Mouse (Mus musculus): ENCODE measurements at regions not wholly inside any gene's neighbourhood (a gene's known extent, or its start where the extent isn't known, plus 50 kb on each side); places are given as distances from the start of the nearest gene placed in this dataset.

DNA sequence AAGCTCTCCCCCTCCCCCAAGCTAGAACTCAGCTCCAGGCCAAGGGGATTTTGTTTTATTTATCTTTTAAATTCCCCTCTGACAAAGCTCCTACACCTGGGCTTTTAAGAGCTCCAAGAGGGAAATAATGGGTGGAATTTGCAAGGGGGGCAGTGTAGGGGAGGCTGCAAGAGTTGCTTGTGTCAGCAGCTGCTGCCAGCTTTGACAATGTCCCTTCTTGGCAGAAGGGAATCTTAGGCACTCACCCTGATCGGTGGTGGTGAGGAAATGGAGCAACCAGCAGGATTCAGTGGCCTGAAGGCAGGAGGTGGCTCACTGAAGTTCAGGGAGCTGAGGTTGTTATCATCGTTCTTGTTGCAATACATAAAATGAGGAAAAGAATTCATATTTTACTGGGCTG lies 72.8 kb upstream of the Tnp1 start:
- Histone ChIP-seq H3K79me3 (ENCODE audit: low read depth) (no peaks in the 10 kb centered on the region), H3K36me3 (ENCODE audit: control insufficient read depth, insufficient read depth) (no peaks in the 10 kb centered on the region), H3K27me3 (ENCODE audit: control insufficient read depth, insufficient read depth, insufficient read length) (no peaks in the 10 kb centered on the region), H3ac (ENCODE audit: control insufficient read depth, insufficient read length, low read depth) (no peak overlapping the region), H3K79me2 (ENCODE audit: control insufficient read depth, insufficient read depth) (no peaks in the 10 kb centered on the region), H3K4me3 (ENCODE audit: insufficient read depth, poor library complexity, severe bottlenecking) (no peak overlapping the region)
- TF ChIP-seq CTCF (IDR thresholded peaks at IDR 0.05; ENCODE audit: control insufficient read depth, insufficient read depth, insufficient read length) (no peak), CEBPB (IDR thresholded peaks at IDR 0.05; ENCODE audit: low read depth) (no peak), MAX (IDR thresholded peaks at IDR 0.05) (no peak)

DNA sequence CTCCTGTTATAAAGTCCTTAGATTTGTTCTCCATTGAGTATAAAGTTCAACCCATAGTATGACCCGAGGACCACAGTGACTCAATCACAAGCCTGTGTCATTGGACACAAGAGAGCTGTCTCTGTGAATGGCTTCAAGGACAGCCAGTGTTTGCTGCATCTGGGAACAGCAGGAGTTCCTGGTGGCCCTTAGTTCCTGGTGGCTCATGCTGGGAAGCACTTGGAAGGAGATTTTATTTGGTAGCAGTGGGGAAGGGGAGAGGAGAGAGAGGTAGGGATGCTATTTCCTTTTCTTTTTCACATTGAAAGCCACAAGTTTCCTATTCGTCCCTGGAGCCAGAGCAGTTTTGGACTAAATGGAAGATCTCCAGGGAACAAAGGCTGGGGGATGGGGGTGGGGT lies 69.2 kb upstream of the Tnp1 start:
- Histone ChIP-seq H3ac (ENCODE audit: control insufficient read depth, insufficient read length, low read depth) (no peak overlapping the region), H3K79me2 (ENCODE audit: control insufficient read depth, insufficient read depth) (no peaks in the 10 kb centered on the region), H3K27me3 (ENCODE audit: control insufficient read depth, insufficient read depth, insufficient read length) (no peaks in the 10 kb centered on the region), H3K79me3 (ENCODE audit: low read depth) (no peaks in the 10 kb centered on the region), H3K4me3 (ENCODE audit: insufficient read depth, poor library complexity, severe bottlenecking) (no peak overlapping the region), H3K36me3 (ENCODE audit: control insufficient read depth, insufficient read depth) (no peaks in the 10 kb centered on the region)
- TF ChIP-seq CEBPB (IDR thresholded peaks at IDR 0.05; ENCODE audit: low read depth) = no peak
- no peak for TF ChIP-seq USF1 (IDR thresholded peaks at IDR 0.05; ENCODE audit: low read depth)
- TF ChIP-seq FOSL1 (IDR thresholded peaks at IDR 0.05; ENCODE audit: insufficient read depth, low read length, poor library complexity, severe bottlenecking) = no peak
- no peak for TF ChIP-seq CTCF (IDR thresholded peaks at IDR 0.05; ENCODE audit: control insufficient read depth, insufficient read depth, insufficient read length)
- TF ChIP-seq MYOG (IDR thresholded peaks at IDR 0.05; ENCODE audit: control insufficient read depth, extremely low read depth, insufficient read length) = no peak
- no peak for TF ChIP-seq MYOD1 (IDR thresholded peaks at IDR 0.05; ENCODE audit: control insufficient read depth, insufficient read length, low read depth)
- TF ChIP-seq MAX (IDR thresholded peaks at IDR 0.05) = no peak

DNA sequence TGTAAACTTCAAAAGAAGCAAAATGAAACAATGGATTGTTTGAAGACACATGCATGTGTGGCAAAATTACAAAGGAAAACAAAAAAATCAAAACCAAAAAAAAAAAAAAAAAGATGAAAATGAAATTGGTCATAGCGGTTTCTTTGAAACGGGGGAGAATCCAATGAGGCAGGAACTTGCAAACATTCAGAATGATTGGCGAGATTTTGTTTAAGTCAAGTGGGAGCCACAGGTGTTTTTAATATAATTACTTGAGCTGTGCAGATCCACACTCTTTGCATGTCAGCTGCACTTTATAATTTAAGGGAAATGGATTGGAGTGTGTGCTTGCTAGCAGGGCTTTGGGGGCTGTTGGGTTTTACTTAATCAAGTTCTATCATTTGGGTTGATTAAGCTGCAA lies 67.7 kb upstream of the Tnp1 start:
- TF ChIP-seq CEBPB (IDR thresholded peaks at IDR 0.05; ENCODE audit: low read depth) (no peak), MAX (IDR thresholded peaks at IDR 0.05) (no peak), FOSL1 (IDR thresholded peaks at IDR 0.05; ENCODE audit: insufficient read depth, low read length, poor library complexity, severe bottlenecking) (no peak), MYOG (IDR thresholded peaks at IDR 0.05; ENCODE audit: control insufficient read depth, extremely low read depth, insufficient read length) (no peak), MYOD1 (IDR thresholded peaks at IDR 0.05; ENCODE audit: control insufficient read depth, insufficient read length, low read depth) (no peak), USF1 (IDR thresholded peaks at IDR 0.05; ENCODE audit: low read depth) (no peak), CTCF (IDR thresholded peaks at IDR 0.05; ENCODE audit: control insufficient read depth, insufficient read depth, insufficient read length) (no peak)
- Histone ChIP-seq H3K36me3 (ENCODE audit: control insufficient read depth, insufficient read depth) (no peaks in the 10 kb centered on the region), H3ac (ENCODE audit: control insufficient read depth, insufficient read length, low read depth) (no peak overlapping the region), H3K27me3 (ENCODE audit: control insufficient read depth, insufficient read depth, insufficient read length) (no peaks in the 10 kb centered on the region), H3K79me2 (ENCODE audit: control insufficient read depth, insufficient read depth) (no peaks in the 10 kb centered on the region), H3K4me3 (ENCODE audit: insufficient read depth, poor library complexity, severe bottlenecking) (no peak overlapping the region), H3K79me3 (ENCODE audit: low read depth) (no peaks in the 10 kb centered on the region)

DNA sequence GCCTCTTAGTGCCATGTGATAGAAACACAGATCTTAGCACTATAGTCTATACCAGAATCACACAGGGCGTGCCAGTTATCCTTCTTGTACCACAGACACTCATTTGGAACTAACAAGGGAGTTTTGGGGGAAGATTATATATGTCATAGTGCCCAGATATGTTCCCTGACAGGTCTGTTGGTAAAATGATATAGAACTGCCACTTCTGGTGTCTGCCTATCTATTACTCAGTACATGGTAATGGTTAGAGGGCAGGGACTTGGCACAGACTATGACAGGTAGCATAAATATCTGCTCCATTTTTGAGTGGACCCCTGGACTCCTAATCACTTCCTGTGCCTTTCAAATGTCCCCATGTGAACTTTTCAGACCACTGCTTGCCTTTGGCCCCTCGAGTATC lies 63.8 kb upstream of the Tnp1 start:
- H3K36me3 ChIP-seq (ENCODE audit: control insufficient read depth, insufficient read depth) = no peaks in the 10 kb centered on the region
- no peak overlapping the region for H3ac ChIP-seq (ENCODE audit: control insufficient read depth, insufficient read length, low read depth)
- no peaks in the 10 kb centered on the region for H3K79me3 ChIP-seq (ENCODE audit: low read depth)
- no peaks in the 10 kb centered on the region for H3K79me2 ChIP-seq (ENCODE audit: control insufficient read depth, insufficient read depth)
- H3K27me3 ChIP-seq (ENCODE audit: control insufficient read depth, insufficient read depth, insufficient read length) = no peaks in the 10 kb centered on the region
- TF ChIP-seq CTCF (IDR thresholded peaks at IDR 0.05; ENCODE audit: control insufficient read depth, insufficient read depth, insufficient read length) (no peak), MYOG (IDR thresholded peaks at IDR 0.05; ENCODE audit: control insufficient read depth, extremely low read depth, insufficient read length) (no peak), FOSL1 (IDR thresholded peaks at IDR 0.05; ENCODE audit: insufficient read depth, low read length, poor library complexity, severe bottlenecking) (no peak), MYOD1 (IDR thresholded peaks at IDR 0.05; ENCODE audit: control insufficient read depth, insufficient read length, low read depth) (no peak), MAX (IDR thresholded peaks at IDR 0.05) (no peak), CEBPB (IDR thresholded peaks at IDR 0.05; ENCODE audit: low read depth) (no peak), USF1 (IDR thresholded peaks at IDR 0.05; ENCODE audit: low read depth) (no peak)
- H3K4me3 ChIP-seq (ENCODE audit: insufficient read depth, poor library complexity, severe bottlenecking) = no peak overlapping the region

DNA sequence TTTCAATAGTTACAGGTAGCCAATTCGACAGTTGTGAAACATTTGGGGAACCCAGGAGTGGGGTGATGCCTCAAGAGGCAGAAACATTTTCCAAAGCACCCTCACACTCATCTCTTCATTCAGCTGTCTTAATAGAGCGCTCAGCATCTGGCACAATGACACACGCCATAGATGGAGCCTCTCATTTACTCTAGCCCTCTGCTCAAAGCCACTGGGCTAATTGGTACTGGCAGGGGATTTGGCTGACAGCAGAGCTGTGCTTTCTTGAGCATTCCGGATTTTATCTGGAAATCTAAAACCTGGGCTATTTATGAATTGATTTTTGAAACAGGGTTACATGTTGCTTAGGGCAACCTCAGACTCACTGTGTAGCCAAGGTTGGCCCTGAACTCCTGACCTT lies 61.4 kb upstream of the Tnp1 start:
- Histone ChIP-seq H3K36me3 (ENCODE audit: control insufficient read depth, insufficient read depth) (no peaks in the 10 kb centered on the region), H3K4me3 (ENCODE audit: insufficient read depth, poor library complexity, severe bottlenecking) (no peak overlapping the region), H3K79me3 (ENCODE audit: low read depth) (no peaks in the 10 kb centered on the region), H3K79me2 (ENCODE audit: control insufficient read depth, insufficient read depth) (no peaks in the 10 kb centered on the region), H3ac (ENCODE audit: control insufficient read depth, insufficient read length, low read depth) (no peak overlapping the region), H3K27me3 (ENCODE audit: control insufficient read depth, insufficient read depth, insufficient read length) (no peaks in the 10 kb centered on the region)
- TF ChIP-seq MAX (IDR thresholded peaks at IDR 0.05) (no peak), MYOD1 (IDR thresholded peaks at IDR 0.05; ENCODE audit: control insufficient read depth, insufficient read length, low read depth) (no peak), FOSL1 (IDR thresholded peaks at IDR 0.05; ENCODE audit: insufficient read depth, low read length, poor library complexity, severe bottlenecking) (no peak)

DNA sequence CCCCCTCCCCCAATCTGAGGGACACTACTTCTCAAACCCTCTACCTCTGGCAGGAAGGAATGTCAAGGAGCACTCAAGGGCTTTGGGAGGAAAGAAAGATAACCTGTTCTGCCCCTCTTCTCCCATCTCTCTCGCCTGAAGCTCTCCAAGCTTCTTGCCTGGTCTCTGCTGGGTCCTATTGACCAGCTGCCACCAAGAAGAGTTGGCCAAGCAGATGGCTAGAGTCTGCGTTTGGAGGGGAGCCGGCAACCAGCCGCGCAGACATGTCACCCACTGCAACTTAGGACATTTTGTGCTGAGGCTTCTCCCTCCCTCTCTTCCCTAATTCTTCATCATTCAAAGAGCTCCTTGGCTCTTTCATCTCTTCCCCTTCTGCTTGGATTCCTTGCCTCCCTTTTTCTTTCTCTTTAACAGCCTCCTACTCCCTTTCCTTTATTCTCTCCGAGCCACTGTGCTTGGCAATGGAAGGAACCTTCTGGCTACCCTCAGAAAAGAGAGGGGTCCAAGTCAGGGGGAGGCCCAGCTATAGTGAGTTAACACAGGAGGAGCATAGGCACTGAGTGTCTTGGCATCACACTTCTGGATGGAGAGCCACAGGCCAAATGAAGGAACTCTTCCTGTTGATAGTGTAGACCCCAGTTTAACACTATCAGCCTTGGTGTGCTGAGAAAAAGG lies 60.1 kb upstream of the Tnp1 start:
- no peak for TF ChIP-seq MYOG (IDR thresholded peaks at IDR 0.05; ENCODE audit: control insufficient read depth, extremely low read depth, insufficient read length)
- TF ChIP-seq CTCF (IDR thresholded peaks at IDR 0.05; ENCODE audit: control insufficient read depth, insufficient read depth, insufficient read length) = no peak
- no peak for TF ChIP-seq MYOD1 (IDR thresholded peaks at IDR 0.05; ENCODE audit: control insufficient read depth, insufficient read length, low read depth)
- TF ChIP-seq MAX (IDR thresholded peaks at IDR 0.05) = no peak
- TF ChIP-seq FOSL1 (IDR thresholded peaks at IDR 0.05; ENCODE audit: insufficient read depth, low read length, poor library complexity, severe bottlenecking) = no peak
- no peak for TF ChIP-seq CEBPB (IDR thresholded peaks at IDR 0.05; ENCODE audit: low read depth)
- TF ChIP-seq USF1 (IDR thresholded peaks at IDR 0.05; ENCODE audit: low read depth) = no peak
- no peak overlapping the region for H3K4me3 ChIP-seq (ENCODE audit: insufficient read depth, poor library complexity, severe bottlenecking)
- no peak overlapping the region for H3ac ChIP-seq (ENCODE audit: control insufficient read depth, insufficient read length, low read depth)
- H3K79me2 ChIP-seq (ENCODE audit: control insufficient read depth, insufficient read depth) = no peaks in the 10 kb centered on the region
- H3K27me3 ChIP-seq (ENCODE audit: control insufficient read depth, insufficient read depth, insufficient read length) = no peaks in the 10 kb centered on the region
- no peaks in the 10 kb centered on the region for H3K79me3 ChIP-seq (ENCODE audit: low read depth)
- no peaks in the 10 kb centered on the region for H3K36me3 ChIP-seq (ENCODE audit: control insufficient read depth, insufficient read depth)

Measured in C2C12 (cell line).